Mouse (Mus musculus) kidney, postnatal 0 days (tissue): ENCODE data around the gene Gys2. TPM values are rescaled to one million over a fixed set of nuclear protein-coding genes. Genes with fewer than 3 reads are reported as not detected.

Source experiments
- ATAC-seq: fragments of 200-750 bp; cut with Nextera tagmentation; replicated peaks from 2 replicates; pipeline ENCODE4 v1.8.0; 2017; ENCODE audit warnings: low read depth, moderate number of reproducible peaks, moderate TSS enrichment, moderate library complexity; ENCODE audit not compliant: low FRiP score
- DNase-seq: peaks from one replicate; pipeline ENCODE4 v3.0.0-alpha.2; 2016; ENCODE audit warnings: low spot score
- H3K27ac ChIP-seq: fragments of 300-500 bp; sonication (generic); 2 replicates; pipeline ENCODE4 v1.5.1; 2014; ENCODE audit warnings: mild to moderate bottlenecking
- H3K27me3 ChIP-seq: fragments of 300-500 bp; sonication (generic); 2 replicates; pipeline ENCODE4 v1.6.1; 2014; ENCODE audit warnings: low read length, mixed read lengths; ENCODE audit not compliant: insufficient read depth
- H3K36me3 ChIP-seq: fragments of 300-500 bp; sonication (generic); 2 replicates; pipeline ENCODE4 v1.6.1; 2014; ENCODE audit warnings: low read length, mixed read lengths; ENCODE audit not compliant: insufficient read depth
- H3K4me1 ChIP-seq: fragments of 300-500 bp; sonication (generic); replicated peaks from 2 replicates; pipeline ENCODE4 v1.6.1; 2014; ENCODE audit warnings: antibody characterized with exemption, low read length, mixed read lengths; ENCODE audit not compliant: insufficient read depth
- H3K4me2 ChIP-seq: fragments of 300-500 bp; sonication (generic); 2 replicates; pipeline ENCODE4 v1.6.1; 2014; ENCODE audit warnings: mild to moderate bottlenecking, low read length, moderate library complexity, mixed read lengths
- H3K4me3 ChIP-seq: fragments of 300-500 bp; sonication (generic); replicated peaks from 2 replicates; pipeline ENCODE4 v1.5.1; 2014; ENCODE audit warnings: low read depth, low read length
- H3K9ac ChIP-seq: fragments of 300-500 bp; sonication (generic); 2 replicates; pipeline ENCODE4 v1.6.1; 2014; ENCODE audit warnings: low read depth, low read length
- H3K9me3 ChIP-seq: fragments of 300-500 bp; sonication (generic); replicated peaks from 2 replicates; pipeline ENCODE4 v1.6.1; 2016; ENCODE audit warnings: low read length, inconsistent platforms, mixed read lengths
- CTCF ChIP-seq: IDR thresholded peaks from 2 replicates; pipeline ENCODE4 v1.5.1; 2016; ENCODE audit warnings: antibody characterized with exemption, low read depth, mild to moderate bottlenecking, moderate library complexity
- WGBS: fragments of 180-500 bp; shearing (Covaris S2); extraction: QIAGEN DNeasy Blood & Tissue Kit; methylation state at CpG from one replicate; pipeline ENCODE4 v1.1.7; 2014; 5-methylcytosine and 5-hydroxymethylcytosine counted together
- polyA plus RNA-seq: library from polyadenylated mRNA; unstranded; fragments of >200 nt; fragmentation: Nextera tagmentation; extraction: Ambion mirVana; gene quantifications from 2 replicates; pipeline ENCODE4 v1.2.1, GENCODE M21; 2015

Gys2 gene
- polyA plus RNA-seq, 1 experiment from 2014 or later: not detected

GRCm38 (mm10) chr6:142387011-142387754 is 85.7 kb downstream of the Gys2 start, which contains the start of the genes Recql and Golt1b:
TSS of gene Recql (minus strand) at chr6:142387087.
TSS of gene Golt1b (plus strand) at chr6:142387221.
- H3K27ac ChIP-seq: 0 out of 2 replicates have a peak within 1 kb of the TSS, but pooled peaks have one; percentile 51
- H3K4me1 ChIP-seq: 0 out of 2 replicates have a peak, but pooled peaks cover 8% of the 10 kb centered on the region
- H3K27me3 ChIP-seq: no peaks in the 10 kb centered on the region
- peak within 1 kb of the TSS; percentile 80 for H3K4me2 ChIP-seq
- no peaks in the 10 kb centered on the region for H3K36me3 ChIP-seq
- peak; percentile 100 for ATAC-seq
- H3K9me3 ChIP-seq: no peaks in the 10 kb centered on the region
- under 1% methylated on average over 73 of the region's 87 CpGs for WGBS
- TF ChIP-seq CTCF: no peak
- peak within 1 kb of the TSS; percentile 91 for H3K9ac ChIP-seq
- DNase-seq: peak; percentile 97
- peak within 1 kb of the TSS; percentile 98 for H3K4me3 ChIP-seq

- 0 out of 2 replicates have a peak, but pooled peaks cover 8% of the 10 kb centered on the region for H3K4me1 ChIP-seq
- TF ChIP-seq CTCF: no peak
- H3K27ac ChIP-seq: no peak overlapping the region
- H3K9me3 ChIP-seq: no peaks in the 10 kb centered on the region
- 4% methylated on average over 31 of the region's 31 CpGs for WGBS
- peak overlapping the region; percentile 98 for H3K4me3 ChIP-seq
- H3K4me2 ChIP-seq: peak overlapping the region; percentile 80
- peak overlapping the region; percentile 63 for H3K9ac ChIP-seq
- no peaks in the 10 kb centered on the region for H3K27me3 ChIP-seq
- DNase-seq (no peak), ATAC-seq (peak; percentile 76)
- no peaks in the 10 kb centered on the region for H3K36me3 ChIP-seq
Measured at GRCm38 (mm10) chr6:142386285-142387010, 86.5 kb downstream of the Gys2 start.

GRCm38 (mm10) chr6:142384521-142384920 is 88.4 kb downstream of the Gys2 start:
- H3K27ac ChIP-seq: no peak overlapping the region
- no peak overlapping the region for H3K4me3 ChIP-seq
- 0 out of 2 replicates have a peak, but pooled peaks cover 8% of the 10 kb centered on the region for H3K4me1 ChIP-seq
- TF ChIP-seq CTCF: no peak
- no peaks in the 10 kb centered on the region for H3K36me3 ChIP-seq
- no peak overlapping the region for H3K4me2 ChIP-seq
- no peak for DNase-seq
- ATAC-seq: no peak
- H3K9me3 ChIP-seq: no peaks in the 10 kb centered on the region
- no peak overlapping the region for H3K9ac ChIP-seq
- H3K27me3 ChIP-seq: no peaks in the 10 kb centered on the region
- 85% methylated on average over 9 of the region's 9 CpGs for WGBS

- H3K9ac ChIP-seq: no peak overlapping the region
- DNase-seq (no peak), ATAC-seq (no peak)
- no peak for TF ChIP-seq CTCF
- H3K36me3 ChIP-seq: no peaks in the 10 kb centered on the region
- 85% methylated on average over 7 of the region's 7 CpGs for WGBS
- no peaks in the 10 kb centered on the region for H3K27me3 ChIP-seq
- H3K9me3 ChIP-seq: no peaks in the 10 kb centered on the region
- no peak overlapping the region for H3K4me2 ChIP-seq
- H3K4me3 ChIP-seq: no peak overlapping the region
- no peak overlapping the region for H3K27ac ChIP-seq
- no peaks in the 10 kb centered on the region for H3K4me1 ChIP-seq
Measured at GRCm38 (mm10) chr6:142381615-142382014, 91.3 kb downstream of the Gys2 start.

GRCm38 (mm10) chr6:142379961-142380360 is 92.9 kb downstream of the Gys2 start:
- Histone ChIP-seq H3K36me3 (peaks cover 12% of the 10 kb centered on the region), H3K9ac (no peak overlapping the region), H3K4me1 (no peaks in the 10 kb centered on the region), H3K4me3 (no peak overlapping the region), H3K4me2 (no peak overlapping the region), H3K27me3 (no peaks in the 10 kb centered on the region), H3K27ac (no peak overlapping the region), H3K9me3 (no peaks in the 10 kb centered on the region)
- ATAC-seq (no peak), DNase-seq (no peak)
- no peak for TF ChIP-seq CTCF
- WGBS: 90% methylated on average over 6 of the region's 6 CpGs

- Histone ChIP-seq H3K4me1 (no peaks in the 10 kb centered on the region), H3K27ac (no peak overlapping the region), H3K27me3 (no peaks in the 10 kb centered on the region), H3K4me3 (no peak overlapping the region), H3K4me2 (no peak overlapping the region), H3K9ac (no peak overlapping the region), H3K9me3 (no peaks in the 10 kb centered on the region), H3K36me3 (peaks cover 12% of the 10 kb centered on the region)
- DNase-seq: no peak
- no peak for TF ChIP-seq CTCF
- no peak for ATAC-seq
- WGBS: 88% methylated on average over 8 of the region's 8 CpGs
Measured at GRCm38 (mm10) chr6:142378576-142379330, 94.2 kb downstream of the Gys2 start.
